Mouse (Mus musculus) hindlimb bud, embryonic 11.5 days (tissue): ENCODE data around the gene Xkrx.
"Not testable (repeated sequence)": the region's sequence is repeated elsewhere in the genome, so short reads cannot be mapped to it uniquely, and the experiment has no call there.

Experiments
- DNase-seq: peaks from one replicate; pipeline ENCODE4 v3.0.0-alpha.2; 2012; ENCODE audit warnings: low read depth, low spot score; ENCODE audit errors: extremely low spot score

Gene Xkrx

GRCm38 (mm10) chrX:134162043-134162720 lies at the start of gene Xkrx:
Gene Xkrx, minus strand, starts transcription at chrX:134162076.
- DNase-seq: no peak

DNA sequence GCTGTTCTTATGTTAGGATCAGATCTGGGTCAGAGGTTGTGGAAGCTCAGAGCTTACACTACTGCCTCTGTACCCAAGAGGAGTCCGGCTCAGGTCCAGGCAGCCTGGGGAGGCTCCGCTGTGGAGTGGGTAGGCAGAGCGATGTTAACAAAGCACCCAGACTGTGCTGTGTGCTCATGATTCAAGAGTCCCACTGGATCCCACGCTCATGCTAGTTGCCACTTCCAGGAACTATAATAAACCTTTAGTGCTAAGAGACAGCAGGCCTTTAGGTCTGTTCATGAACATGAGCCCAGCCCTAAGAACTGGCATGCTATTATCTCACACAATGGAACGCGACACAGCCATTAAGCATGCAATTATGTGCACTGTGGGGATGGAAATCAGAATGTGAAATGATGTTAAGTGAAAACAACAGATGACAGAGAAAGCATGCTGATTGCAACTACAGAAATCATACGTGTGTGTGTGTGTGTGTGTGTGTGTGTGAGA lies 49.3 kb upstream of the Xkrx start:
- no peak for DNase-seq

DNA sequence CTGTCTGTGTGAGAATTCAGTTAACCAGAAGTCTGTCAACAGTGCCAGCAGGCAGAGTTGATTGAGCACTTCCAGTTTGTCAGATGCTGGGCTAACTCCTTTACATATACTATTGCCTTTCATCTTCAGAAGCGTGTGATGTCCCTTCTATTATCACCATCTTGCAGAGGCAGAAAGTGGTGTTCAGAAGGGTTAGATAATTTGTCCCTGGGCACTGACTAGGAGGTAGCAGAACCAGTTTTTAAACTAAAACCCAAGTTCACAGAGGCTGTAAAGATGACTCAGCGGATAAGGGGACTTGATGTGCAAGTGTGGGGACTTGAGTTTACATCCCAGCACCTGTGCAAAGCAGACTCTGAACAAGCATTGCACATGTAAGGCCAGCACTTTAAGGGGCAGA lies 46.6 kb upstream of the Xkrx start:
- no peak for DNase-seq

- not testable (repeated sequence) for DNase-seq
These were observed 25.3 kb upstream of the Xkrx start, which contains the start of gene Arl13a for GRCm38 (mm10) chrX:134187201-134187600. Gene Arl13a, plus strand, starts transcription at chrX:134187501.

- no peak for DNase-seq
These were observed 12.8 kb upstream of the Xkrx start for GRCm38 (mm10) chrX:134174699-134175098.

DNA sequence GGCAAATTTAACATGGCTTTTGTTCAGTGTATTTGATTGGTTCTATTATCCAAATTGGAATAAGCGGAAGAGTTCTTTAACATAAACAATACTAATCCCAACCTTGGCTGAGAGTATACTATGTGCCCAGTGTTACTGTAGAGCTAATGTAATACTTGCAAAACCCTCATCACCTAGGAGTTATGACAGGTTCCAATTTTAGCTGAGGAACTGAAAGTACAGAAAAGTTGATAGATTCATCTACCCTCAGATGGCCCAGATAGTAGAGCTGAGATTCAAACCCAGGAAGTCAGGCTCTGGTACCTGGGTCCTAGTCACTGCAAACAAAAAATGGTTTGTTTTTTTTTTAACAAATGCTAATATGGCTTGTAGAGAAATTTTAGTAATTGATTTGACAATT lies 8.7 kb upstream of the Xkrx start:
- no peak for DNase-seq

DNA sequence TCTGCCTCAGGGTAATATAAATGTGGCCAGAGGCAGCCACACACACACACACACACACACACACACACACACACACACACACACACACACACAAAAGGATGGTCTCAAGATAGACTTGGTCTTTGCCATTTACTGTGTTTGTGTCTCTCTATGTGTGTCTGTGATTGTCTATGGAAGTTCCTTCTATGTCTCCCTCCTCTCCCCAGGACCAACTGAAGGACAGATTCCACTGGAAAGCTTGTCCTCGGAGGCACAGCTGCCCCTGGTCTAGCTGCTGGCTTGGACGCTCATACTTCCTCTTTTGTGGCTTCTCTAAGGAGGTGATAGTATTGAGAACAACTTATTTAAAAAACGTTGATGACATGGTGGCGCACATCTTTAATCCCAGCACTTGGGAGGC lies 1.6 kb upstream of the Xkrx start:
- no peak for DNase-seq

DNA sequence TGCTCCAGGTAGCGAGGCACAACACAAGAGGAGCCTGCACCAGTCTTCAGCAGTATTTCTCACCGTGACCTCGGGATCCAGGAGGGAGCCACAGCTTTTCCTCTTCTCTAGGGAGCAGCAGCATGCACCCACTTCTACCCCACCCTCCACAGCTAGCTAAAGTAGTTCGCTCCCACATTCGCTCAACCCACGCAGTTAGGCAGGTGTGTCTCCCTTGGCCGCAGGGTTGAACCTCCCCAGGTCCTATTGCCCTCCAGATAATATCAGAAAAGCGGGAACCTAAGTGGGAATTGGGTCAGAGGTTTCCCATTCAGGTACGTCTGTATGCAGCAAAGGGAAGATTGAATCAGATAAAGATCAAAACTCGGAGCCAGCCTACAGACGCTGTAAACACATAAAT lies 950 bp upstream of the Xkrx start:
- DNase-seq: no peak

GRCm38 (mm10) chrX:134160442-134160841 lies 1.4 kb downstream of the Xkrx start:
- no peak for DNase-seq

DNA sequence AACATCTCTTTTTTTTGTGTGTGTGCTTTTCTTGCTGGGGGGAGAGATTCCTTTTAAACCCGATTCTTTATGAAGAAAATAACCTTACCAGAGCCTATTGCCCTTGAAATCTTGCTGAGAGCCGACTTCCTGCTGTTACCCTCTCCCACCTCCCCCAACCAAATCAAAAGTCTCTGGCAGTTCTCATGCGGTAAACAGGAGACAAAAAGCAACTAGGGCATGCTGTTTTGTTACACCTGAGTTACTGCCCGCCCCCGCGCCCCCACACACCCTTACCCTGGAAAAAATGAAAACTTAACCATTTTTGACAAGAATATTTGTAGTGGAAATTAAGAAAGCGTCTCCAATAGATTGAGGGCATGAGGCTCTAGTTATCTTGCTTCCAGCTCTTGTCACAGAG lies 3.7 kb downstream of the Xkrx start:
- no peak for DNase-seq

DNA sequence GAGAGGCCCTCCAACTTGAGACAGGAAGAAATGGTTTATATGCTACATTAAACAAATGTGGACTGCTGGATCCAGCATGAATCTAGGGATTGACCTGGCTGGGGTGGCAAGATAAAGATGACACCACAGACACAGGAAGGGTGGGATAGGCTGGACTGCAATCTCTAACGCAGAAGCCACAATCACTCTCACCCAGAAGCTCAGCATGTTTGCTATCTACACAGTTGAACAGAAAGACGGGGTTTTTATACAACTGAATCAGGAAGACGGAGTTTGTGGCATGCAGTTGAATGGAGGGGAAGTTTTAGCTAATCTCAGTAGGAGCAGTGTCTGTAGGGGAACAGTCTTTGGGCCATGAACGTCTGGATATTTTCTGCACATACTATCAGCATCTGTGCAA lies 19.9 kb downstream of the Xkrx start:
- DNase-seq: no peak

DNA sequence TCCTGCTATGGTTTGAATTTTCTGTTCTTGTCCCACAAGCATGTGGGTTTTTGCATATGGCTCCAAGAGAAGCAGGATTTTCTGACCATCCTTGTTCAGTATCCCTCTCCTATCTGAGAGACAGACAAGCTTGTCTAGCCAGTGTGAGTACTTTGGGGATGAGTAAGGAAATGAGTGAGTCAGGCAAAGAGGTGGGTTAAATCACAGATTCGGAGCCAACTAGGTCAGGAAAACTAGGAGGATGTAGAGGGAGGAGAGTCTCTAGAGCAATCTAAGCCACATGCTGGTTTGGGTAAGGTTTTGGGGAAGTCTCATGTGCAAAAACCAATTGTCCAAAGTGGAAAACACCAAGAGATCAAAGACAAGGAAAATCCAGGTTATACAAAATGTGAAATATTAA lies 20.3 kb downstream of the Xkrx start:
- DNase-seq: no peak

- DNase-seq: no peak
These were observed 21.9 kb downstream of the Xkrx start for GRCm38 (mm10) chrX:134140024-134140423.

DNA sequence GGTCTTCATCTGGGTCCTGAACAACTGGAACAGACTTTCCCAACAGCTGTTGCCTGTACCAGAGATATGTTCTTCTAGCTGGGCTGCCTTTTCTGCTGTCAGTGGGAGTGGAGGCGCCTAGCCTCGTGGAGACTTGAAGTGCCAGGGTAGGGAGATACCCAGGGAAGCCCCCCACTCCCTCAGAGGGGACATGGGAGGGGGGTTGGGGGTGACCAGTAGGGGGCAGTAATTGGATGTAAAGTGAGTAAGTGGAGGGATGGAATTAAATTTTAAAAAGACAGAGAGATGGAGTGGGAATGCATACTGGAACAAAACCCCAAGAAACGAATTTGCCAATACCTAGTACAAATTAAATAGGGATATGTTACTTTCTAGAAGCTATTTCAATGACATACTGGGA lies 28.1 kb downstream of the Xkrx start:
- DNase-seq: no peak

DNA sequence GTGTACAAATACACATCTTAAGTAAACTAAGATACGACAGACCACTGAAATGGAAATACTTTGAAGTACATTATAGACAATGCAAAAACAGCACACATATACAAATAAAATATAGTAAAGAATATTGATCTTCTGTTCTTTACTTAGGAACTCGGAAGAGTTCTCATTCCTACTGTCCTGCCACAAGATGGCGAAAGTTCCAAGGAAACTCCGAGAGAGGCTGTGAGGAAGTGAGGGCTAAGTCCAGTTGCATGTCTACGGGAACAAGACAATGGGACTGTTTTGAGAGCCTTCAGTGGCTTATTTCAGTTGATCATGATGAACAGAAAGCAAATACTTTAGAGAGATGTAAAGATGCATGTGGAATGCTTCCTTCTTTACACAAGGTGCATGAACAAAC lies 29.6 kb downstream of the Xkrx start:
- peak; percentile 8 for DNase-seq

DNA sequence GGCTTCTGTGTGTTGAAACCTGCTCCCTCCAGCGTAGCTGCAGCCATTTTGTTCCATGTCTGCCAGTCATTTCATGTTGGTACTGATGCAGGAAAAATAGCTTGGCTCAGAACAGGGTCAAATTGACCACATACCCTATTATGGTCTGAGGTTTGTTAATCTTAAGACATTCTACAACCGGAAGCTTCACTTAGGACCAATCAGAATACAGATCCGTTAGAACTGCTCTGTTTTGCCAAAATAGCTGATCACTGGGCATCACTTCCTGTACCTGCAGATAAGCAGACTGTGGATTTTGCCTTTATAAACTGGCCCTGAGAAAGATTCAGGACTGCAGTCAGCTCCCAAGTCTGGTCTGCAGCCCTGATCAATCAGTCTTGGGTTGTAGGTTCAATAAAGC lies 33.3 kb downstream of the Xkrx start:
- DNase-seq: no peak

DNA sequence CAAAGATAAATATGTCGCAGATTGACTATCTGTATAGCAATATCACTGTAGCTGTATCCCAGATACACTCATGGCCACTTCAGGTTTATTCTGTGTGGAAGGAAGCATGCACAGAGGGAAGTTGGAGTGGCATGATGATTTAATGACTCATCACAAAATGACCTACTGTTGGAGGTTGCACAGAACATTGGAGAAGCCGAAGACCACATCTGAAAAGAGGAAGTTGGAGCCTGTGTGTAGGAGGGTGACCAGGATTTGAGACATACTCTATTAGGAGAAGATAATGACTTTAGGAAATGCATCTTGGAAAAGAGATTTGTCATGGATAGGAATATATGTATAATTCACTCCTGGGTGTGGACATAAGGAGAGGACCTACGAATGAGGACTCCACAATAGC lies 45.5 kb downstream of the Xkrx start:
- no peak for DNase-seq

DNA sequence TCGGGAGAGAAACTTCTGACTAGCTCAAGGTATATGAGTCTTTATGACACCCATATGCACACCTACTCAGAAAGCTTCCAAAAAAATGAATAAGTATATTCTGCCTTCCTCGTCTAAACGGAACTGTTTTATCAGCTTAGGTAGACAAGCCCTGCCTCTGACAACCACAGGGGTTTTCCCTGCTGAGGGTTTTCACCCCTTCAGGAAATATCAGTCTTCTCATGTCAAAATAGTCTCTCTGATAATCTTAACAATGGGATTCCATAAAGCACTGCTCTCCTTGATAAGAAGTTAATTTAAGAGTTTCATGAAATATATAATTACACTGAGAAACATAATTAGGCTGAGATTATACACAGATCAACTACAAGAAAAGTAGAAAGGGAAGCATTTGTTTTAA lies 50.1 kb downstream of the Xkrx start:
- DNase-seq: no peak

GRCm38 (mm10) chrX:134102641-134103040 lies 59.2 kb downstream of the Xkrx start:
- no peak for DNase-seq
